8 mouse cellular contexts compared by ENCODE assay signal in the genomic region with DNA sequence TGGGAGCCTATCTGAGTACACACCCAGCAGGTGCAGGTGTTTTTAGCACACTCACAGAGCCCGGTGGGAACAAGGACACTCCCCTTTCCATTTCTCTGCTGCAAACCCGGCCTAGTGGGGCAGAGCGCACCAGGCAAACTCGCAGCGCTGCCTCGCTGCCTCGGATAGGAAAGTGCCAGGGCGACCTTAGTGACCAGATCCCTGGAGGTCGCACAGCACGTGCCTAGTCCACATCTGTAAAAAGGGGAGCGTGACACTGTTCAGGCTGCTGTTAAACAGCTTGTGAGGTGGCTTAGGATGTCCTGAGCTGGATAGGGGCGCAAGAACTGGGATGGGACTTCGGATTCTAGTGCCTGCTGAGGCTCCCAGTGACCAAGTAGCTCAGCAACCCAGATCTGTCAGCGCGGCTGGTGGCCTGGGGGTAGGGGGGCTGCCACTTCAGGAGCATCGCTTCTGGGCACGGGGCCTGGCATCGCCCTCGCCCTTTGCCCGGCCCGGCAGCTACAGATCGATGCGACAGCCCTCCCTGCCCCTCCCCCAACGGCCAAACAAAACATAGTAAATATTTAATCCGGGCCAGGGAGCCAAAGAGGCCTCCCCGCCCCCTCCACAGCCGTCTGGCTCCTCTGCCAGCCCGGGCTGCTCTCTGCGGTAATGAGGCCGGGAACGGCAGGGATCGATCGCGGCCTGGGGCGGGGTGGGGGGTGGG. TPM values are rescaled to one million over a fixed set of nuclear protein-coding genes. Genes with fewer than 3 reads are reported as not detected.
DNase-seq lines count a peak whose midpoint lies in the region; ATAC-seq and TF ChIP-seq lines count a peak whose summit lies in the region.

No protein-coding gene starts in this region.

- peak overlapping the region; percentile 44 for H3K9ac ChIP-seq in hindbrain, embryonic 12.5 days
- H3K9ac ChIP-seq in limb, embryonic 14.5 days (ENCODE audit: low read depth, low read length, severe bottlenecking) = peak overlapping the region; percentile 54
- H3K9ac ChIP-seq in midbrain, embryonic 15.5 days = peak overlapping the region; percentile 18; the same call in 1 of the 2 replicates

- H3K36me3 ChIP-seq in embryonic facial prominence, embryonic 10.5 days (replicated peaks) = no peaks in the 10 kb centered on the region
- no peaks in the 10 kb centered on the region for H3K36me3 ChIP-seq in hindbrain, embryonic 12.5 days
- H3K36me3 ChIP-seq in limb, embryonic 14.5 days (ENCODE audit: control insufficient read depth, insufficient read depth, low read length) = no peaks in the 10 kb centered on the region
- H3K36me3 ChIP-seq in midbrain, embryonic 15.5 days (replicated peaks) = no peaks in the 10 kb centered on the region

- H3K4me1 ChIP-seq in embryonic facial prominence, embryonic 10.5 days = peaks cover 71% of the 10 kb centered on the region
- H3K4me1 ChIP-seq in hindbrain, embryonic 12.5 days = peaks cover 31% of the 10 kb centered on the region
- H3K4me1 ChIP-seq in limb, embryonic 14.5 days (ENCODE audit: control insufficient read depth, insufficient read depth, low read length) = peaks cover 19% of the 10 kb centered on the region
- peaks cover 69% of the 10 kb centered on the region for H3K4me1 ChIP-seq in midbrain, embryonic 15.5 days

- WGBS in embryonic facial prominence, embryonic 10.5 days = 2% methylated on average over 35 of the region's 35 CpGs
- 2% methylated on average over 34 of the region's 35 CpGs for WGBS in hindbrain, embryonic 12.5 days
- WGBS in limb, embryonic 14.5 days = 3% methylated on average over 29 of the region's 35 CpGs
- WGBS in midbrain, embryonic 15.5 days = 4% methylated on average over 35 of the region's 35 CpGs

- peak; percentile 47 for DNase-seq in right cerebral cortex, postnatal 4 days
- no peak for DNase-seq in right cerebral cortex, postnatal 36 days (ENCODE audit: low spot score in 2 of 2)
- peak; percentile 68 for DNase-seq in embryonic facial prominence, embryonic 10.5 days (ENCODE audit: low spot score)
- DNase-seq in limb, embryonic 14.5 days (ENCODE audit: low spot score) = no peak
- no peak for DNase-seq in frontal cortex, postnatal 36 days (ENCODE audit: low spot score in 2 of 2)
- no peak for DNase-seq in frontal cortex, postnatal 10 days (ENCODE audit: low spot score in 2 of 2)

- peak overlapping the region; percentile 77 for H3K27ac ChIP-seq in embryonic facial prominence, embryonic 10.5 days (replicated peaks)
- H3K27ac ChIP-seq in hindbrain, embryonic 12.5 days = peak overlapping the region; percentile 70
- H3K27ac ChIP-seq in limb, embryonic 14.5 days (replicated peaks; ENCODE audit: low read depth, low read length) = no peak overlapping the region
- H3K27ac ChIP-seq in midbrain, embryonic 15.5 days = peak overlapping the region; percentile 72

- no peaks in the 10 kb centered on the region for H3K9me3 ChIP-seq in embryonic facial prominence, embryonic 10.5 days
- no peaks in the 10 kb centered on the region for H3K9me3 ChIP-seq in hindbrain, embryonic 12.5 days (replicated peaks)
- H3K9me3 ChIP-seq in limb, embryonic 14.5 days (ENCODE audit: control insufficient read depth, low read length) = no peaks in the 10 kb centered on the region
- H3K9me3 ChIP-seq in midbrain, embryonic 15.5 days = no peaks in the 10 kb centered on the region

- H3K4me2 ChIP-seq in hindbrain, embryonic 12.5 days (replicated peaks) = peak overlapping the region; percentile 61
- H3K4me2 ChIP-seq in limb, embryonic 14.5 days (replicated peaks; ENCODE audit: low read depth, low read length, severe bottlenecking) = peak overlapping the region; percentile 65
- peak overlapping the region; percentile 44 for H3K4me2 ChIP-seq in midbrain, embryonic 15.5 days

- TF ChIP-seq POLR2A in limb, embryonic 14.5 days (IDR thresholded peaks at IDR 0.05; ENCODE audit: borderline replicate concordance, extremely low read depth, insufficient read depth, insufficient read length) = no peak

- peaks cover 59% of the 10 kb centered on the region for H3K27me3 ChIP-seq in embryonic facial prominence, embryonic 10.5 days (replicated peaks; ENCODE audit: low read depth, poor library complexity, severe bottlenecking)
- H3K27me3 ChIP-seq in hindbrain, embryonic 12.5 days = peaks cover 19% of the 10 kb centered on the region
- H3K27me3 ChIP-seq in limb, embryonic 14.5 days (ENCODE audit: control insufficient read depth, insufficient read depth, low read length) = no peaks in the 10 kb centered on the region
- no peaks in the 10 kb centered on the region for H3K27me3 ChIP-seq in midbrain, embryonic 15.5 days (replicated peaks)

- ATAC-seq in hindbrain, embryonic 12.5 days (ENCODE audit: low FRiP score) = peak; percentile 75
- ATAC-seq in limb, embryonic 14.5 days (ENCODE audit: low FRiP score, low read depth) = no peak
- ATAC-seq in midbrain, embryonic 15.5 days (replicated peaks) = peak; percentile 74

- H3K4me3 ChIP-seq in embryonic facial prominence, embryonic 10.5 days = peak overlapping the region; percentile 57
- peak overlapping the region; percentile 29 for H3K4me3 ChIP-seq in hindbrain, embryonic 12.5 days
- peak overlapping the region; percentile 29 for H3K4me3 ChIP-seq in limb, embryonic 14.5 days (replicated peaks; ENCODE audit: low read length)
- peak overlapping the region; percentile 10; the same call in 1 of the 2 replicates for H3K4me3 ChIP-seq in midbrain, embryonic 15.5 days

RNA-seq across cellular contexts. Expression of a gene that starts 19.9 kb away (rescaled TPM):
- 1.5 and 2.1 TPM in 2 replicates for polyA plus RNA-seq in embryonic facial prominence, embryonic 10.5 days (2016; fragmentation: Nextera tagmentation; extraction: Ambion mirVana)
- 5.1 and 5.8 TPM in 2 replicates for polyA plus RNA-seq in hindbrain, embryonic 12.5 days (2016; fragmentation: Nextera tagmentation; extraction: Ambion mirVana)
- 3.4 and 3.9 TPM in 2 replicates for polyA plus RNA-seq in limb, embryonic 14.5 days (2012; rRNA removed)
- polyA plus RNA-seq in limb, embryonic 14.5 days (2014; fragmentation: Nextera tagmentation; extraction: Ambion mirVana) = 4.4 and 5.3 TPM in 2 replicates
- polyA plus RNA-seq in midbrain, embryonic 15.5 days (2015; fragmentation: Nextera tagmentation; extraction: Ambion mirVana) = 15.7 and 18.3 TPM in 2 replicates

RNA-seq across cellular contexts. Expression of a gene that starts 22.5 kb away (rescaled TPM):
- 24.9 and 29.2 TPM in 2 replicates for polyA plus RNA-seq in embryonic facial prominence, embryonic 10.5 days (2016; fragmentation: Nextera tagmentation; extraction: Ambion mirVana)
- 14.8 and 18.6 TPM in 2 replicates for polyA plus RNA-seq in hindbrain, embryonic 12.5 days (2016; fragmentation: Nextera tagmentation; extraction: Ambion mirVana)
- polyA plus RNA-seq in limb, embryonic 14.5 days (2012; rRNA removed) = 30.0 and 46.6 TPM in 2 replicates
- 23.1 and 25.5 TPM in 2 replicates for polyA plus RNA-seq in limb, embryonic 14.5 days (2014; fragmentation: Nextera tagmentation; extraction: Ambion mirVana)
- polyA plus RNA-seq in midbrain, embryonic 15.5 days (2015; fragmentation: Nextera tagmentation; extraction: Ambion mirVana) = 13.1 and 14.0 TPM in 2 replicates

RNA-seq across cellular contexts. Expression of a gene that starts 34.9 kb away (rescaled TPM):
- polyA plus RNA-seq in embryonic facial prominence, embryonic 10.5 days (2016; fragmentation: Nextera tagmentation; extraction: Ambion mirVana) = 35.4 and 36.7 TPM in 2 replicates
- 23.8 and 24.5 TPM in 2 replicates for polyA plus RNA-seq in hindbrain, embryonic 12.5 days (2016; fragmentation: Nextera tagmentation; extraction: Ambion mirVana)
- polyA plus RNA-seq in limb, embryonic 14.5 days (2012; rRNA removed) = 22.5 and 25.0 TPM in 2 replicates
- 29.8 and 30.3 TPM in 2 replicates for polyA plus RNA-seq in limb, embryonic 14.5 days (2014; fragmentation: Nextera tagmentation; extraction: Ambion mirVana)
- 15.4 and 18.3 TPM in 2 replicates for polyA plus RNA-seq in midbrain, embryonic 15.5 days (2015; fragmentation: Nextera tagmentation; extraction: Ambion mirVana)

RNA-seq across cellular contexts. Expression of a gene that starts 44.2 kb away (rescaled TPM):
- 0.23 and 1.3 TPM in 2 replicates for polyA plus RNA-seq in embryonic facial prominence, embryonic 10.5 days (2016; fragmentation: Nextera tagmentation; extraction: Ambion mirVana)
- polyA plus RNA-seq in hindbrain, embryonic 12.5 days (2016; fragmentation: Nextera tagmentation; extraction: Ambion mirVana) = 11.3 and 15.8 TPM in 2 replicates
- 90.8 and 125 TPM in 2 replicates for polyA plus RNA-seq in limb, embryonic 14.5 days (2012; rRNA removed)
- polyA plus RNA-seq in limb, embryonic 14.5 days (2014; fragmentation: Nextera tagmentation; extraction: Ambion mirVana) = 21.4 and 24.6 TPM in 2 replicates
- 2.8 and 3.2 TPM in 2 replicates for polyA plus RNA-seq in midbrain, embryonic 15.5 days (2015; fragmentation: Nextera tagmentation; extraction: Ambion mirVana)

Comparison
In these comparisons a context has a peak if more than half of its experiments do, and no peak if none do; other contexts are left out.
1. DNase-seq: peak in right cerebral cortex, postnatal 4 days (single experiment) and embryonic facial prominence, embryonic 10.5 days (single experiment); none in right cerebral cortex, postnatal 36 days (0 of 2), limb, embryonic 14.5 days (single experiment), frontal cortex, postnatal 36 days (0 of 2) and frontal cortex, postnatal 10 days (0 of 2).
2. Peak in every context shown above with its lines, with median percentiles within 50 percentile points of each other: H3K4me3 ChIP-seq, H3K4me2 ChIP-seq and H3K9ac ChIP-seq.